Mouse (Mus musculus) cerebellum, adult (tissue): ENCODE data around the gene Mcu.

Experiments used
- ATAC-seq: cut with Nextera tagmentation; 2 replicates; pipeline ENCODE4 v1.9.2; 2017; ENCODE audit warnings: mild to moderate bottlenecking, moderate library complexity, mixed read lengths; ENCODE audit not compliant: insufficient number of reproducible peaks, low FRiP score, low TSS enrichment

The Mcu gene

GRCm38 (mm10) chr10:59444635-59445034, 171.9 kb downstream of the Mcu start:
- no peak for ATAC-seq

GRCm38 (mm10) chr10:59444106-59444505, 172.4 kb downstream of the Mcu start:
- ATAC-seq: no peak

GRCm38 (mm10) chr10:59443212-59443611, 173.3 kb downstream of the Mcu start:
- ATAC-seq: no peak

- ATAC-seq: no peak
Observed at GRCm38 (mm10) chr10:59441735-59442134, 174.8 kb downstream of the Mcu start, which contains the start of gene Oit3. Gene Oit3, minus strand, starts transcription at chr10:59441778.

- no peak for ATAC-seq
Observed at GRCm38 (mm10) chr10:59440177-59440576, 176.3 kb downstream of the Mcu start.

- no peak for ATAC-seq
Observed at GRCm38 (mm10) chr10:59439508-59439931, 177.0 kb downstream of the Mcu start.

GRCm38 (mm10) chr10:59438651-59439050, 177.8 kb downstream of the Mcu start:
- ATAC-seq: no peak

GRCm38 (mm10) chr10:59435746-59436145, 180.7 kb downstream of the Mcu start:
- no peak for ATAC-seq

- no peak for ATAC-seq
Observed at GRCm38 (mm10) chr10:59430701-59431218, 185.7 kb downstream of the Mcu start.

- no peak for ATAC-seq
Observed at GRCm38 (mm10) chr10:59429448-59430135, 186.9 kb downstream of the Mcu start.

GRCm38 (mm10) chr10:59426371-59426770, 190.1 kb downstream of the Mcu start:
- ATAC-seq: no peak

- peak; percentile 36; the same call in 1 of the 2 replicates for ATAC-seq
Observed at GRCm38 (mm10) chr10:59425369-59425768, 191.1 kb downstream of the Mcu start.

GRCm38 (mm10) chr10:59424453-59424852, 192.0 kb downstream of the Mcu start:
- no peak for ATAC-seq

- ATAC-seq: no peak
Observed at GRCm38 (mm10) chr10:59419516-59419915, 197.0 kb downstream of the Mcu start.

GRCm38 (mm10) chr10:59416623-59417022, 199.9 kb downstream of the Mcu start:
- ATAC-seq: no peak

GRCm38 (mm10) chr10:59413711-59414110, 202.8 kb downstream of the Mcu start:
- ATAC-seq: no peak

- no peak for ATAC-seq
Observed at GRCm38 (mm10) chr10:59410264-59410663, 206.2 kb downstream of the Mcu start.

GRCm38 (mm10) chr10:59408499-59408898, 208.0 kb downstream of the Mcu start:
- ATAC-seq: no peak

GRCm38 (mm10) chr10:59403793-59404149, 212.7 kb downstream of the Mcu start:
- ATAC-seq: no peak

- ATAC-seq: no peak
Observed at GRCm38 (mm10) chr10:59402899-59403792, 213.3 kb downstream of the Mcu start, which contains the start of gene Pla2g12b. Gene Pla2g12b, plus strand, starts transcription at chr10:59403660.
